Mouse (Mus musculus) forebrain, postnatal 0 days (tissue): ENCODE data around the gene Bclaf3. TPM values are rescaled to one million over a fixed set of nuclear protein-coding genes. Genes with fewer than 3 reads are reported as not detected.
"Not testable (repeated sequence)": the region's sequence is repeated elsewhere in the genome, so short reads cannot be mapped to it uniquely, and the experiment has no call there.

Source experiments
- ATAC-seq: fragments of 200-750 bp; cut with Nextera tagmentation; 2 replicates; pipeline ENCODE4 v1.8.0; 2017; ENCODE audit warnings: mild to moderate bottlenecking, moderate library complexity
- DNase-seq: peaks from one replicate; pipeline ENCODE4 v3.0.0-alpha.2; 2015
- H3K27ac ChIP-seq: fragments of 300-500 bp; sonication (generic); 2 replicates; pipeline ENCODE4 v1.5.1; 2014; ENCODE audit warnings: low read depth, mild to moderate bottlenecking, antibody characterized with exemption, low read length, moderate library complexity, mixed read lengths
- H3K27me3 ChIP-seq: fragments of 300-500 bp; sonication (generic); 2 replicates; pipeline ENCODE4 v1.6.1; 2014; ENCODE audit warnings: mild to moderate bottlenecking, low read length, mixed read lengths; ENCODE audit not compliant: insufficient read depth
- H3K36me3 ChIP-seq: fragments of 300-500 bp; sonication (generic); 2 replicates; pipeline ENCODE4 v1.6.1; 2014; ENCODE audit warnings: mild to moderate bottlenecking, moderate library complexity; ENCODE audit not compliant: insufficient read depth
- H3K4me1 ChIP-seq: fragments of 300-500 bp; sonication (generic); 2 replicates; pipeline ENCODE4 v1.6.1; 2014; ENCODE audit warnings: antibody characterized with exemption; ENCODE audit not compliant: insufficient read depth
- H3K4me2 ChIP-seq: fragments of 300-500 bp; sonication (generic); 2 replicates; pipeline ENCODE4 v1.6.1; 2014; ENCODE audit warnings: low read depth, mild to moderate bottlenecking, moderate library complexity
- H3K4me3 ChIP-seq: fragments of 300-500 bp; sonication (generic); 2 replicates; pipeline ENCODE4 v1.5.1; 2014; ENCODE audit warnings: low read depth, low read length, mixed read lengths
- H3K9ac ChIP-seq: fragments of 300-500 bp; sonication (generic); 2 replicates; pipeline ENCODE4 v1.6.1; 2014; ENCODE audit warnings: mild to moderate bottlenecking
- H3K9me3 ChIP-seq: fragments of 300-500 bp; sonication (generic); 2 replicates; pipeline ENCODE4 v1.6.1; 2016; ENCODE audit warnings: low read length
- CTCF ChIP-seq: sonication (generic); IDR thresholded peaks from 2 replicates; pipeline ENCODE4 v1.5.1; 2016; ENCODE audit warnings: antibody characterized with exemption, control low read depth, low read depth
- WGBS: fragments of 180-500 bp; shearing (Covaris S2); extraction: QIAGEN DNeasy Blood & Tissue Kit; methylation state at CpG from one replicate; pipeline ENCODE4 v1.1.7; 2014; 5-methylcytosine and 5-hydroxymethylcytosine counted together
- polyA plus RNA-seq: library from polyadenylated mRNA; unstranded; fragments of >200 nt; fragmentation: Nextera tagmentation; extraction: Ambion mirVana; gene quantifications from 2 replicates; pipeline ENCODE4 v1.2.1, GENCODE M21; 2015
- total RNA-seq: library from RNA; depleted of rRNA; stranded (reverse); fragments of >200 nt; gene quantifications from 2 replicates; pipeline ENCODE4 v1.2.3, GENCODE M21; 2014; rRNA removed

The Bclaf3 gene
- total RNA-seq (11.3 and 18.7 TPM in 2 replicates), polyA plus RNA-seq (9.8 and 14.2 TPM in 2 replicates)

DNA sequence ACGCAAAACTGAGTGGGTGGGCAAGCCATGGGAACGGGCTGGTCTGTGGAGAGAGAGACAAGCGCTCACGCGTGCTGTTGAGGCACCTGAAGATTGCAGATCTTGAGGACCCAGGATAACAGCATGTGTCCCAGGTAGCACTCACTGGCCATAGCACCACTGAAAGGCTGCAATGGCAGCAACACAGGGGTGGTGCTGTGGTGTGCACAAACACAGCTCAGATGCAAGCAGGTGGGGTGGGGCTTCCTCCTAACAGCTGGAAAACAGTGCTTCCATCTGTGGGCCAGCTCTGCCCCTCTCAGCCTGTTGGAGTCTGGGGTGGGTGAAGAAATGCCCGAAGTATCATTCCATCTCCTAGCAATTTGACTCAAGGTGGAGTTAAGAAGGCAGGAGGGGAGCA lies at the start of gene Bclaf3:
Gene Bclaf3, plus strand, starts transcription at position 301 of the 400 bp plus-strand sequence.
- H3K4me1 ChIP-seq, result no peaks in the 10 kb centered on the region
- no peak within 1 kb of the TSS for H3K27ac ChIP-seq
- no peak within 1 kb of the TSS for H3K4me3 ChIP-seq
- H3K27me3 ChIP-seq, result no peaks in the 10 kb centered on the region
- DNase-seq, result no peak
- no peaks in the 10 kb centered on the region for H3K9me3 ChIP-seq
- no peak within 1 kb of the TSS for H3K9ac ChIP-seq
- ATAC-seq, result no peak
- TF ChIP-seq CTCF, result no peak
- WGBS, result 90% methylated on average over 6 of the region's 6 CpGs
- no peak within 1 kb of the TSS for H3K4me2 ChIP-seq
- no peaks in the 10 kb centered on the region for H3K36me3 ChIP-seq

- H3K4me1 ChIP-seq, DNase-seq, H3K27me3 ChIP-seq, H3K36me3 ChIP-seq, ATAC-seq, H3K9ac ChIP-seq, H3K27ac ChIP-seq, H3K4me2 ChIP-seq, H3K9me3 ChIP-seq, H3K4me3 ChIP-seq: not testable (repeated sequence)
- 88% methylated on average over 4 of the region's 4 CpGs for WGBS
Observed at GRCm38 (mm10) chrX:159478243-159478940, 48.1 kb upstream of the Bclaf3 start.

DNA sequence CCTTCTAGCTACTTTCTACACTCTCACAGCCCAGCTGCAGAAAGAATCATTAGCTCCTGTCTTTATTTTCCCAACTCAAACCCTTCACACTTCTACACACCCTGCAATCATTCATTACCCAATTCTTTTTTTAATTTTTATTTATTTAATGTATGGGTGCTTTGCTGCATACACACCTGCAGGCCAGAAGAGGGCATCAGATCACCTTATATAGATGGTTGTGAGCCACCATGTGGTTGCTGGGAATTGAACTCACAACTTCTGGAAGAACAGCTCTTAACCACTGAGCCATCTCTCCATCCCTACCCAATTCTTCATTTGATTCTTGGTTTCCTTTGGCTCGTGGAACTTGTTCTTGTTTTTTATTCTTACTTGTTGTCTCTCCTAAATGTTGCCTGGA lies 42.2 kb upstream of the Bclaf3 start:
- Histone ChIP-seq H3K4me3 (no peak overlapping the region), H3K4me1 (no peaks in the 10 kb centered on the region), H3K9me3 (no peaks in the 10 kb centered on the region), H3K27me3 (no peaks in the 10 kb centered on the region), H3K36me3 (no peaks in the 10 kb centered on the region; the same call in 1 of the 2 replicates), H3K27ac (no peak overlapping the region), H3K4me2 (no peak overlapping the region), H3K9ac (no peak overlapping the region)
- no peak for TF ChIP-seq CTCF
- ATAC-seq (no peak), DNase-seq (no peak)
- 69% methylated on average over 1 of the region's 1 CpGs for WGBS

GRCm38 (mm10) chrX:159503181-159503580 lies 23.3 kb upstream of the Bclaf3 start:
- ATAC-seq (no peak), DNase-seq (no peak)
- TF ChIP-seq CTCF, result no peak
- 61% methylated on average over 2 of the region's 2 CpGs for WGBS
- H3K9ac ChIP-seq, result no peak overlapping the region
- H3K9me3 ChIP-seq, result no peaks in the 10 kb centered on the region
- H3K27me3 ChIP-seq, result no peaks in the 10 kb centered on the region
- H3K4me1 ChIP-seq, result no peaks in the 10 kb centered on the region
- no peak overlapping the region for H3K4me2 ChIP-seq
- H3K36me3 ChIP-seq, result no peaks in the 10 kb centered on the region
- no peak overlapping the region for H3K4me3 ChIP-seq
- H3K27ac ChIP-seq, result no peak overlapping the region

GRCm38 (mm10) chrX:159508331-159509036 lies 18.0 kb upstream of the Bclaf3 start:
- Histone ChIP-seq H3K4me1 (no peaks in the 10 kb centered on the region), H3K9me3 (no peaks in the 10 kb centered on the region), H3K27ac (no peak overlapping the region), H3K4me2 (no peak overlapping the region), H3K4me3 (no peak overlapping the region), H3K27me3 (no peaks in the 10 kb centered on the region), H3K9ac (no peak overlapping the region), H3K36me3 (no peaks in the 10 kb centered on the region)
- TF ChIP-seq CTCF, result no peak
- ATAC-seq, result no peak
- 72% methylated on average over 19 of the region's 19 CpGs for WGBS
- no peak for DNase-seq

DNA sequence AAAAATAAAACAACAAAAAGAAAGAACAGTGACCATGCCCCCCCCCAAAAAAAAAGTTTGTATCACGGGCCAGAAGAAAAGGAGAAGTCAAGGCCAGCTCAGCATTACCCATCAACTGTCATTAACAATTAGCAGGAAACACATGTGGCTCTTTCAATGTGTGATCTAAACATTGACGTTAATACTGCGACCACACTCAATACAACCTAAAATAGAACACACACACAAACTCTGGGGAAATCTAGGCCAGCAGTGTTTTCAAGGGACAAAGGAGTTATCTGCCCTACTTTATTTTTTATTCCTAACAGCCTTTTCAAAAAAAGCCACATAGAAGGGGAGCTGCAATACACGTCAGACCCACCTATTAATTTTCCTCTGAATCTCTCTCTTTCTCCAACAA lies 17.4 kb upstream of the Bclaf3 start:
- 70% methylated on average over 4 of the region's 4 CpGs for WGBS
- Histone ChIP-seq H3K36me3 (no peaks in the 10 kb centered on the region), H3K4me3 (no peak overlapping the region), H3K27ac (no peak overlapping the region), H3K9me3 (no peaks in the 10 kb centered on the region), H3K27me3 (no peaks in the 10 kb centered on the region), H3K4me2 (no peak overlapping the region), H3K4me1 (no peaks in the 10 kb centered on the region), H3K9ac (no peak overlapping the region)
- ATAC-seq, result no peak
- DNase-seq, result no peak
- TF ChIP-seq CTCF, result no peak

DNA sequence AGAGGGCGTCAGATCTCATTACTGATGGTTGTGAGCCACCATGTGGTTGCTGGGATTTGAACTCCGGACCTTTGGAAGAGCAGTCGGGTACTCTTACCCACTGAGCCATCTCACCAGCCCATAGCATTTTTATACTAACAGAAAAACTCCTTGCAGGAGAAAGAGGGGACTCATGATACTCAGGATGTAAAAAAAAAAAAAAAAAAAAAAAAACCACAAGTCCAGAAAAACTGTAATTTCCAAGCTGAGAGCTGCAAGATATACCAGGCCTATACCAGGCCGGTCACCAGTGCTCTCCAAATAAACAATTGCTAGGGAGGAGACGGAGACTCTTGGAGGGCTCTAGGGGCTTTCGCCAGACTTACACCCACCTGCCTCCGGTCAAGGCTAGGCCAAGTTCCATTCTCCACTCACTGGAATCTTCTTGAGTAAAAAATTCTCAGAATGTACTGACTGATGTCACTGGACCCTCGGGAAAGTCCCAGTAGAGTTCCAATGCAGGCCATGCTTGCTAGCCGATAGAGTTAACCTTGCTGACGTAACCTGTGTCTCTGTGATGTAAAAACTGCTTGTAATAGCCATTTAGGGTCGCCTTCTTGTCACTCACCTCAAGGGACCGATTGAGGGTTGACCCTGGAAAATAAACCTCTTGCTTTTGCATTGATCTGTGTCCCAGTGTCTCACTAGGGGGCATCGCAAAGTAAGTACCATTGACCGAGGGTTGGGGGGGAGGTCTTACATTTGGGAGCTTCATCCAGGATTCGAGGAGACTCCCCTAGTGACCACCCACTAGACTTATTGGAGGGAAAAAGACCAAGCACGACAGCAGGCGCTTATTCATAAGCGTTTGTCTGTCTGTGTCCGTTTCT lies 16.4 kb upstream of the Bclaf3 start:
- H3K4me2 ChIP-seq, result no peak overlapping the region
- TF ChIP-seq CTCF, result no peak
- WGBS, result 82% methylated on average over 19 of the region's 19 CpGs

More for the DNA sequence above, 16.4 kb upstream of the Bclaf3 start:
- H3K4me3 ChIP-seq, result no peak overlapping the region
- no peak for ATAC-seq
- H3K4me1 ChIP-seq, result no peaks in the 10 kb centered on the region
- H3K9me3 ChIP-seq, result no peaks in the 10 kb centered on the region
- H3K27ac ChIP-seq, result no peak overlapping the region
- no peaks in the 10 kb centered on the region for H3K27me3 ChIP-seq
- no peak overlapping the region for H3K9ac ChIP-seq
- DNase-seq, result no peak
- no peaks in the 10 kb centered on the region for H3K36me3 ChIP-seq
